Mouse (Mus musculus) megakaryocyte, embryonic 14.5 days (primary cell): ENCODE data around the gene Nlgn1.

Experiments
- FLI1 ChIP-seq: IDR thresholded peaks from 2 replicates; pipeline ENCODE4 v1.6.1; 2012; ENCODE audit warnings: low read length, inconsistent platforms, mixed read lengths
- GATA1 ChIP-seq: IDR thresholded peaks from 3 replicates; pipeline ENCODE4 v1.6.1; 2012; ENCODE audit warnings: mixed read lengths, low read length, inconsistent platforms, borderline replicate concordance

- TF ChIP-seq GATA1 = no peak
- no peak for TF ChIP-seq FLI1
Observed at GRCm38 (mm10) chr3:25903140-25903809, 429.0 kb downstream of the Nlgn1 start.
